Mouse (Mus musculus): Measurements from ENCODE around the gene Hdac7. TPM values are rescaled to one million over a fixed set of nuclear protein-coding genes. Genes with fewer than 3 reads are reported as not detected.

Hdac7 gene
- polyA plus RNA-seq, 1 experiment from 2014 or later, result 26.7 TPM

Other genes with a start within 250 kb of the Hdac7 start
- gene Rpap3, start 138.7 kb downstream of the Hdac7 start, polyA plus RNA-seq (2016; fragmentation: Nextera tagmentation; extraction: Ambion mirVana), result 36.8 and 40.9 TPM in 2 replicates
- gene Endou, start 113.2 kb downstream of the Hdac7 start, polyA plus RNA-seq (2016; fragmentation: Nextera tagmentation; extraction: Ambion mirVana), result 0.25 TPM in 2 replicates
- gene Rapgef3, start 76.5 kb downstream of the Hdac7 start, polyA plus RNA-seq (2016; fragmentation: Nextera tagmentation; extraction: Ambion mirVana), result 9.1 and 10.7 TPM in 2 replicates
- 41.6 and 43.3 TPM in 2 replicates for gene Slc48a1, start 66.0 kb downstream of the Hdac7 start, polyA plus RNA-seq (2016; fragmentation: Nextera tagmentation; extraction: Ambion mirVana)
- 0.43 and 0.70 TPM in 2 replicates for gene Vdr, start 66.1 kb upstream of the Hdac7 start, polyA plus RNA-seq (2016; fragmentation: Nextera tagmentation; extraction: Ambion mirVana)
- gene Tmem106c, start 119.7 kb upstream of the Hdac7 start, polyA plus RNA-seq (2016; fragmentation: Nextera tagmentation; extraction: Ambion mirVana), result 44.0 and 49.5 TPM in 2 replicates
- gene Col2a1, start 160.2 kb upstream of the Hdac7 start, polyA plus RNA-seq (2016; fragmentation: Nextera tagmentation; extraction: Ambion mirVana), result 459 and 487 TPM in 2 replicates
- 53.4 TPM in 2 replicates for gene Pfkm, start 248.1 kb upstream of the Hdac7 start, polyA plus RNA-seq (2016; fragmentation: Nextera tagmentation; extraction: Ambion mirVana)
- 38.7 and 39.1 TPM in 2 replicates for gene Senp1, start 249.2 kb upstream of the Hdac7 start, polyA plus RNA-seq (2016; fragmentation: Nextera tagmentation; extraction: Ambion mirVana)